Mouse (Mus musculus) testis, adult 2 months (tissue): Measurements from ENCODE around the gene Gsc2. TPM values are rescaled to one million over a fixed set of nuclear protein-coding genes. Genes with fewer than 3 reads are reported as not detected.

Experiments
- H3K27ac ChIP-seq: fragments of 200-500 bp; 2 replicates; pipeline ENCODE4 v1.5.1; 2012; ENCODE audit warnings: low read depth, low read length; ENCODE audit not compliant: control insufficient read depth, insufficient read depth
- H3K27me3 ChIP-seq: fragments of 200-500 bp; 2 replicates; pipeline ENCODE4 v1.6.1; 2012; ENCODE audit warnings: mild to moderate bottlenecking, low read length, moderate library complexity; ENCODE audit not compliant: control insufficient read depth, insufficient read depth
- H3K36me3 ChIP-seq: fragments of 200-500 bp; 2 replicates; pipeline ENCODE4 v1.6.1; 2012; ENCODE audit warnings: mild to moderate bottlenecking, low read length; ENCODE audit not compliant: control insufficient read depth, insufficient read depth
- H3K4me1 ChIP-seq: fragments of 200-500 bp; 2 replicates; pipeline ENCODE4 v1.6.1; 2012; ENCODE audit warnings: low read length; ENCODE audit not compliant: control insufficient read depth, insufficient read depth
- H3K4me3 ChIP-seq: fragments of 200-500 bp; 2 replicates; pipeline ENCODE4 v1.5.1; 2012; ENCODE audit warnings: low read depth, mild to moderate bottlenecking, low read length, moderate library complexity, mixed read lengths; ENCODE audit not compliant: control insufficient read depth
- CTCF ChIP-seq: fragments of 200-500 bp; IDR thresholded peaks from 2 replicates; pipeline ENCODE4 v1.5.1; 2012; ENCODE audit warnings: low read depth, mild to moderate bottlenecking, inconsistent platforms, low read length, moderate library complexity; ENCODE audit not compliant: control insufficient read depth, insufficient read depth, insufficient replicate concordance
- POLR2A ChIP-seq: fragments of 200-500 bp; IDR thresholded peaks from 2 replicates; pipeline ENCODE4 v1.6.1; 2012; ENCODE audit warnings: low read depth, mild to moderate bottlenecking, inconsistent platforms, low read length, moderate library complexity; ENCODE audit not compliant: control insufficient read depth
- polyA plus RNA-seq: library from polyadenylated mRNA; depleted of rRNA; stranded (reverse); fragments of >200 nt; gene quantifications from 2 replicates; pipeline ENCODE4 v1.2.3, GENCODE M21; 2012

Gene Gsc2
- polyA plus RNA-seq, 1 experiment: 8.9 TPM

DNA sequence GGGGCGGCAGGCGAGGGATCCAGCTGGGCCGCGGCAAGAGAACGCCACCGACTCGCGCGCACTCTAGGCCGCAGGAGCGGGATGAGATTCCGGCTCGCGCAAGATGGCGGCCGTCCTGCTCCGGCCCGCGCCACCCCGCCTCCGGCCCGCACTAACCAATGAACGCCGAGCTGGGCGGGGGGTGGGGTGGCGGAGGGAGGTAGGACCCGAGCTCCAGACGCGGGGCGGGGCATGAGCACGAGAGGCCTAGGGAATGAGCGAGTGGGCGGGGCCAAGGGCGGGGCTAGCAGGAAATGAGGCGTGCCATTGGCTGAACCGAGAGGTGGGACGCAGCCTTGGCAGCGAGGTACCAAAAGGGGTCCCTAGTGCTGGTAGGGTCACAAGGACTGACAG lies 23.3 kb downstream of the Gsc2 start, which contains the start of gene Gm20518:
Gm20518 (minus strand) TSS at position 105 of the 393 bp plus-strand sequence.
- Histone ChIP-seq H3K27me3 (no peaks in the 10 kb centered on the region), H3K27ac (peak within 1 kb of the TSS; percentile 95), H3K36me3 (no peaks in the 10 kb centered on the region), H3K4me1 (peaks cover 8% of the 10 kb centered on the region), H3K4me3 (peak within 1 kb of the TSS; percentile 99)
- TF ChIP-seq POLR2A (peak; percentile 63), CTCF (no peak)

DNA sequence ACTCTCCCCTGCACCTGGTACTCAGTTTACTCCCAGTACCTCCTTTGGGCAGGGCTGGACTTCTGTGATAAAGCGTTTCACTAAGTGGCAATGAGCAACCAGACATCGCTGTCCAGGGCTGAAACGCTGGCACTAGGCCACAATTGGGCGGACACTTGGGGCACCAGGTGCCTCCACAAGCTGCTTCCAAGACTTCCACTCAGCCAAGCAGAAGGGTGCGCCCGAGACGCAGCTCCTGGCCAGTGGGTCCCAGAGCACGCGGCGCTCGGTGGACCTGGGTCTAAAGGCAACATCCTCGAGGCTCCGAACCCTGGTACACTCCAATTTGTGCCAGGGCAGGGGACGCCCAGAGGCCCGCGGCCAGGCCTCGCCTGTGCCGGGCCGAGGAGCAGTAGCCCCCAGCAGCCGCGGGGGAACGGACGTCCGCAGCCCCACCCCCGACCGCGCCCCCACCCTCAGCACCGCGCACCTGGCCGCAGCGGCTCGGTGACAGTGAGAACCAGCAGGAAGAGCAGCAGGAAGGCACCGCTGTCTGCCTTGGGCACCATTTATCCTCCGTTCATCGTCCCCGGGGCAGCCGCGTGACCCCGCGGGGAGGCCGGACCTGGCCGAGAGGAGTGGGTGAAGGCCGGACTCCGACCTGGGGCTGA lies 23.8 kb downstream of the Gsc2 start:
- Histone ChIP-seq H3K36me3 (no peaks in the 10 kb centered on the region), H3K4me3 (peak overlapping the region; percentile 99), H3K27me3 (no peaks in the 10 kb centered on the region), H3K4me1 (peaks cover 8% of the 10 kb centered on the region), H3K27ac (peak overlapping the region; percentile 95)
- TF ChIP-seq CTCF: no peak
- no peak for TF ChIP-seq POLR2A

DNA sequence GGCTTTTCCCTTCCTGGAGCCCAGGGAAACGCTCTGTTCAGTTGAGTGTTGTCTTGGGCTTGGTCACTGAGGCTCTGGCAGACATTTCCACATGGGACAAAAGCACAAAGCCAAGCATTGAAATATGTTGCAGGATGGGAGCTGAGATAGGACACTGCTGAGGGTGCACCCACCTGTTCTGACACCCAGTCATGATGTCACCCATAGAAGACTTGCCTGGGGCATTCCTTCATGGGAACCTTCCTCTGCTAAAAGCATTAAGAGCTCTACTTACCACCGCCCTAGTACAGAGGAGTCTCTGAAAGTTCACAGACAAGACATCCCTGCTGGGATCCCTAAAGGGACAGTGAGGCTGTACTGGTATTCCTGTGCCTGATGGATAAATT lies 24.5 kb downstream of the Gsc2 start:
- Histone ChIP-seq H3K36me3 (no peaks in the 10 kb centered on the region), H3K27ac (no peak overlapping the region), H3K4me3 (peak overlapping the region; percentile 99), H3K27me3 (no peaks in the 10 kb centered on the region), H3K4me1 (peaks cover 8% of the 10 kb centered on the region)
- no peak for TF ChIP-seq CTCF
- TF ChIP-seq POLR2A: no peak

DNA sequence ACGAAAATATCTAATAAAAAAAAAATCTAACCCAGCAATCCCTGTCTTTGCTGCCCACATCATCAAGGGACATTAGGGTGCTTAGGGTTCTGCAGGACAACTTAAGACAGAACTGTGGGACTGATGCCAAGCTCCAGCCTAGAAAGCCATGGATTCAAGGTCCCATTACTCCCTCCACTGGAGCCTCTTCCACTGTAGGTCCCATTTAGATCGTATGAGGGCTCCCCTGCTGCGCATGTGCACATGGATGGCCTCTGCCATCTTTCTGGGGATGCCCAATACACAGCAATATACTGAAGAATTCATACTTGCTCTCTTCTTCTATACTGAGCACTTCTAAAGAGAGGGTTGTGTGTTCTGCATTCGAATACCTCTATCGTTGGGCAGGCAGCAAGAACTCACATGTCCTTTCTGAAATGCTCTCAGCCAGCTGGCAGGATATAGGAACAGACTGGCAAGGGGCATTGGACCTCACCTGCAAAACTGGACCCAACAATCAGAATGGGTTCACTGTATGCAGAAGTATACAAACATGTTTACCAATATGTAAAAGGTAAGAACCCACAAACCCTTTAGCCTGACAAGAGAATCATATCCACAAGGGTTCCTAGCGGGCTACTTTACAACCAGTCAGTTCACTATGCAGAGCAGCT lies 25.0 kb downstream of the Gsc2 start:
- Histone ChIP-seq H3K27ac (no peak overlapping the region), H3K4me3 (peak overlapping the region; percentile 99), H3K27me3 (no peaks in the 10 kb centered on the region), H3K4me1 (peaks cover 8% of the 10 kb centered on the region), H3K36me3 (no peaks in the 10 kb centered on the region)
- TF ChIP-seq POLR2A (no peak), CTCF (no peak)

DNA sequence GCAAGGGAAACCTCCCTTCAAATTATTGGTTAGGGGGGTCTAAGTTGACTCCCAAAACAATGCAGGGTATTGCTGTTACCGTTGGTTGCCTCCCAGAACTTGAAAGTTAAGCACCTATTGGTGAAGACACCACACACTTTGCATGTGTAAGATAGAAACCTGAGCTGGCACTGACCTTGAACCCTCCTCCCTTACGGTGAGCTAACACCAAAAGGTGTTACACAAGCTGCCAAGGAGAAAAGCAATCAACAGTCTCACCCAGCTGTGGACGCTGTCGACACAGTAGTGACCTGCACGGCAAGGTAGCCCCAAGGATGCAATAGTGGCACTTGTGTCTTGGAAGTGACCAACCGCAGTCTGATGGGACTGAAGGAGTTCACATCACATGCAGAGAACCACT lies 30.7 kb downstream of the Gsc2 start:
- Histone ChIP-seq H3K36me3 (no peaks in the 10 kb centered on the region), H3K4me1 (peaks cover 2% of the 10 kb centered on the region; the same call in 1 of the 2 replicates), H3K27me3 (no peaks in the 10 kb centered on the region), H3K4me3 (no peak overlapping the region), H3K27ac (no peak overlapping the region)
- TF ChIP-seq CTCF: no peak

DNA sequence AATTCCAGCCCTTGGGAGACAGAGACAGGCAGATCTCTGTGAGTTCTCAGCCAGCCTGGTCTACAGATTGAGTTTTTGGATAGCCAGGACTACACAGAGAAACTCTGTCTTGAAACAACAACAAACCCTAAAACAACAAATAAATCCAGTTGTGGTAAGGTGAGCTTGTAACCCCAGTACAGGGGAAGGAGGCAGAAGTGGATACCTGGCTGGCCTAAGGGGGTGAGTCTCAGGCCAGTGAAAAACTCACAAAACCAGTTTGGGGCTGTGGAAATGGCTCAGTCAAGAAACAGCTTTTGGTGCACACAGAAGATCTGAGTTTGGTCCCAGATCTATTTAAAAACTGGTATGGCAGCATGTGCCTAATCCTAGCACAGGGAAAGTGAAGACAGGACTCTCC lies 32.7 kb downstream of the Gsc2 start:
- Histone ChIP-seq H3K27ac (no peak overlapping the region), H3K4me1 (peaks cover 2% of the 10 kb centered on the region; the same call in 1 of the 2 replicates), H3K27me3 (no peaks in the 10 kb centered on the region), H3K4me3 (no peak overlapping the region), H3K36me3 (no peaks in the 10 kb centered on the region)
- TF ChIP-seq POLR2A (no peak), CTCF (no peak)

DNA sequence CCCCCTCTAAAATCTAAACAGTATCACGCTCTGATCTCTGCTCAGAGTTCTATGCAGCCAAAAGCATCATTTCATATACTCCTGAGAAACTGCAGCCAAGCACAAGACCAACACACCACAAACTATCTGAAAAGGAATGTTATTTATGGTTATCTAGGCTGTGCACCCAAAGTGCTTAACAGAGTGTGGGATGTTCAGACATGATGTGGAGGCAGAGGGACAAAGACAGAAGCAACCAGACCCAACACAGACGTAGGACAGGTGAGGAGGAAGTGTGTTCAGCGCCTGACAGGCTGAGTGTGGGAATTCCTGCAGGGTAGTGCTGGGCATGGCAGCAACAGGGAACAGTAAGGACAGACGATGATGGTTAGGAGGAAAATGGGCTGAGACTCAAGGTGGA lies 35.3 kb downstream of the Gsc2 start:
- H3K4me1 ChIP-seq: peaks cover 2% of the 10 kb centered on the region; the same call in 1 of the 2 replicates
- H3K36me3 ChIP-seq: no peaks in the 10 kb centered on the region
- TF ChIP-seq CTCF (no peak), POLR2A (no peak)
- no peak overlapping the region for H3K4me3 ChIP-seq
- H3K27ac ChIP-seq: no peak overlapping the region
- no peaks in the 10 kb centered on the region for H3K27me3 ChIP-seq
